Mouse (Mus musculus) stomach, postnatal 0 days (tissue): ENCODE measurements at regions not wholly inside any gene's neighbourhood (a gene's known extent, or its start where the extent isn't known, plus 50 kb on each side); places are given as distances from the start of the nearest gene placed in this dataset.
A peak's percentile ranks its signal among the peaks of the same experiment; 100 is the strongest.

Source experiments
- CTCF ChIP-seq: IDR thresholded peaks from 2 replicates; pipeline ENCODE4 v1.5.1; 2016; ENCODE audit warnings: antibody characterized with exemption, low read depth, mild to moderate bottlenecking, moderate library complexity
- EP300 ChIP-seq: optimal IDR thresholded peaks from 2 replicates; pipeline ENCODE3; 2016; ENCODE audit warnings: antibody characterized with exemption

- TF ChIP-seq CTCF (0 out of 2 replicates have a peak, but pooled peaks have one; percentile 18), EP300 (peak; percentile 69)
Observed at GRCm38 (mm10) chr3:41195113-41195975, 112.5 kb upstream of the Pgrmc2 start.
